Mouse (Mus musculus) bone marrow, adult 2 months (tissue): ENCODE data around the gene Casc3. TPM values are rescaled to one million over a fixed set of nuclear protein-coding genes. Genes with fewer than 3 reads are reported as not detected.

ENCODE experiments used
- H3K27ac ChIP-seq: fragments of 200-500 bp; 2 replicates; pipeline ENCODE4 v1.5.1; 2012; ENCODE audit warnings: low read depth, mild to moderate bottlenecking, control low read depth, inconsistent platforms, low read length; ENCODE audit not compliant: control insufficient read depth, poor library complexity, insufficient read depth
- H3K4me1 ChIP-seq: fragments of 200-500 bp; 2 replicates; pipeline ENCODE4 v1.6.1; 2011; ENCODE audit warnings: low read length; ENCODE audit not compliant: control insufficient read depth, insufficient read depth
- H3K4me3 ChIP-seq: fragments of 200-500 bp; replicated peaks from 2 replicates; pipeline ENCODE3; 2011; ENCODE audit warnings: mild to moderate bottlenecking, low read depth, low read length, control low read depth; ENCODE audit not compliant: control insufficient read depth
- CTCF ChIP-seq: fragments of 200-500 bp; IDR thresholded peaks from 2 replicates; pipeline ENCODE4 v1.5.1; 2011; ENCODE audit warnings: low read length, control low read depth; ENCODE audit not compliant: control insufficient read depth, insufficient read depth
- POLR2A ChIP-seq: fragments of 200-500 bp; IDR thresholded peaks from 2 replicates; pipeline ENCODE4 v1.6.1; 2011; ENCODE audit warnings: low read depth, mild to moderate bottlenecking, control low read depth, low read length, borderline replicate concordance; ENCODE audit not compliant: control insufficient read depth
- WGBS: fragments of 180-500 bp; shearing (Covaris S2); methylation state at CpG from one replicate; pipeline ENCODE4 v1.1.7; 2018; 5-methylcytosine and 5-hydroxymethylcytosine counted together
- polyA plus RNA-seq: library from polyadenylated mRNA; stranded (reverse); fragments of >200 nt; gene quantifications from 2 replicates; pipeline ENCODE4 v1.2.4, GENCODE M21; 2011; ENCODE audit warnings: low replicate concordance; ENCODE audit not compliant: missing spikeins, insufficient read depth, insufficient read length

Gene Casc3
- polyA plus RNA-seq, 1 experiment: 38.5 TPM

DNA sequence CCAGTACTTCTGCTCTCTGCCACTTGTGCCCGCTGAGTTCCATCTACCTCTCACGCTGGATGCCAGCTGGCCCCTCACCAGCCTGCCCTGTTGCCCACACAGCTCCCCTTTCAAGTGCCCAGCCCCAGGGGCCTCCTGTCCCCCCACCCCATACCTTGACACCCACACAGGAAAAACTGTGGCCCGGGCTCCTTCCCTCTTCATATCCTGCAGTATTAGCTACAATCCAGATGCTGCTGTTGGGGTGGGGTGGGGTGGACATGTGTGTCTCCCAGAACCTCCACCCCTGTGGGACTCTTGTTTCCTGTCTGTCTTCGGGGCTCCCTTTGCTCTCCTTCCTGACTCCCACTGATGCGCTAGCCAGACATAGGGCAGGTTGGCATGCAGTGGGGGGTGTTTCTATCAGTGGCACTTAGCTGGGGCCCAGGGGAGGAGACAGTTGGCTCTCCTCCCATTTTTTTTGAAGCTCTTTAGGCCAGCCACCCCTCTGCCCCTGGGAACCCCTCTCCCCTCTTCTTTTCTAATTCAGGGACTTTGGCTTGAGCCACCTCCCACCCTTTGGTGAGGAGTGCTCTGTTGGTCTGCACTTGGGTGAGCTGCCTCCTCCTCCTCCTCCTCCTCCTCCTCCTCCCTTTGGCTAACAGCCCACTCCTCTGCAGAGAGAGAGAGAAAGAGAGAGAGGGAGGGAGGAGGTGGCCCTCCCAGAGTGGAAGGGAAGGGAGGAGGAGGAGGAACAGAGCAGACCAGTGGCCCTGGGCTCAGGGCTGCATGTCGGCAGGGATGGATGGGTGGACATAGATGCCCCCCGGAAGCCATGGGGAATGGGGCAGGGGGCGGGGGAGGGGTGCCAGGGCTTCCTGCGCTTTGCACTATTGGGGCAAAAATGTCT lies 39.0 kb upstream of the Casc3 start:
- no peak overlapping the region for H3K4me3 ChIP-seq
- H3K27ac ChIP-seq: no peak overlapping the region
- 38% methylated on average over 9 of the region's 9 CpGs for WGBS
- no peaks in the 10 kb centered on the region; the same call in 1 of the 2 replicates for H3K4me1 ChIP-seq
- no peak for TF ChIP-seq POLR2A
- no peak for TF ChIP-seq CTCF

DNA sequence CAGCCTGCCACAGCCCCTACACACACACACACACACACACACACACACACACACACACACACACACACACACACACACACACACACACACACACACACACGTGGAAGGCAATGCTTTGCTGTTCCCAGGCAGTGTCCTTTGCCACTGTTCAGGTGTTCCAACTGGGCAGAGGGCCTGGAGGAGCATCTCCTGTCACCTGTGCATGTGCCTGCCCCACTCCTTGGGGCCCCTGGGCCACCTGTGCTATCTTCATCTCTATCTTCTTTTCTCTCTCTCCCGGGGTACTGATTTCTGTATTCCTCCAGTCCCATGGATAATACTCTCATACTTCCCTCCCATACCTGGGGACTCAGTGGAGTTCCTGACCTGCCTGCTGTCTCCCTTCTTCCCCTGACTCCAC lies 38.4 kb upstream of the Casc3 start:
- 48% methylated on average over 2 of the region's 2 CpGs for WGBS
- no peak overlapping the region for H3K27ac ChIP-seq
- H3K4me3 ChIP-seq: no peak overlapping the region
- H3K4me1 ChIP-seq: no peaks in the 10 kb centered on the region; the same call in 1 of the 2 replicates
- TF ChIP-seq POLR2A: no peak
- TF ChIP-seq CTCF: no peak

DNA sequence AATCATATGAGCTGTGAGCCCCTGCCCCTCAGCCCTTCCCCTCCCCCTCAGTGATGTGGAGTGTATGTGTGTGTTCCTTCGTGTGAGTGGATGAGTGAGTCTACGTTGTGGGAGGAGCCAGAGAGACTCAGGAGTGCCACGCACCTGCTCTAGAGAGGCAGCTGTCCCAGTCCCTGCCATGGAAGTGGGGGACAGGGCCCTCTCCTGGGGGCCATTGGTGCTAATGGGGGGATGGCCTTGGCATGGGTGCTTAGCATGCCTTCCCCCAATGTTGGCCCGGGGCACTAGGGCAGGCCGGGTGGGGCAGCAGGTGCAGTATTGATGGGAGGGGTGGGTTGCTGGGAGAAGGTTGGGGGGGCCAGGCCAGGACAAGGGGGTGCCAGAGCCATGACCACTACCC lies 37.9 kb upstream of the Casc3 start:
- Histone ChIP-seq H3K27ac (no peak overlapping the region), H3K4me3 (no peak overlapping the region), H3K4me1 (no peaks in the 10 kb centered on the region; the same call in 1 of the 2 replicates)
- TF ChIP-seq CTCF (no peak), POLR2A (no peak)
- 57% methylated on average over 5 of the region's 5 CpGs for WGBS

DNA sequence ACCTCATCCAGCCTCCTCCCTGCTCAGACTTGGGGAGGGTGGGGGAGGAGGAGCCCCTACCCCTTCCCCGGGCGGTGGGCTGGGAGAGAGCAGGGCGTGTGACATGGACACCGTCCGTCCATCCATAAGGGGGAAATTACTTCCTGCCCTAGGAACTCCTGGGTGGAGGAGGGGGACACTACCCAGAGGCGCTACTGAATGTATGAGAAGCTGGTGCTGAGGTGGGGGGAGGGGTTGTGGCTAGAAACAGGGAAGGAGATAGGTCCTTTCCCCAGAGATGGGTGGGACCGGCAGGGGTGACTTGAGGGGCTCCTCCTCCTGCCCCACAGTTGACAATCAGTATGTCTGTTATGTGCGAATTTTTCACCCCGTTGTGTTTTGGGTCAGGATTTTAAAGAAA lies 37.4 kb upstream of the Casc3 start:
- 33% methylated on average over 9 of the region's 9 CpGs for WGBS
- H3K4me1 ChIP-seq: no peaks in the 10 kb centered on the region; the same call in 1 of the 2 replicates
- H3K4me3 ChIP-seq: no peak overlapping the region
- TF ChIP-seq CTCF (no peak), POLR2A (no peak)
- no peak overlapping the region for H3K27ac ChIP-seq

DNA sequence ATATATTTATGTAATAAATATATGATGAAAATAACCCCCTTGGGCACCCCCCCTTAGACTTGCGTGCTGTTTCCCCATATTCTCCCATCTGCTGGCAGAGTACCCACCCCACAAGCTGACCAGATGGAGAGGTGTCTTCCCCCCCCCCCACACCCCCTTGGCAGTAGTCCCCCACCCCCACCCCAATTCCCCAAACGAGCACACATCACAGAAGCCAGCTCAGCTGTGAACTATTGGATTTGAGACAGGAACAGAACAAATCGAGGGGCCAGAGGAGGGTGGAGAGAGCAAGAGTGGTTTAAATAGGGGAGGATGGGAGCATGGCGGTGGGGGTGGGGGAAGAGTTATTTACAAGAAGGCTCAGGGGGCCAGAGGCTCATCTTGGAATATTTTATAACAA lies 37.0 kb upstream of the Casc3 start:
- TF ChIP-seq CTCF (no peak), POLR2A (no peak)
- no peak overlapping the region for H3K4me3 ChIP-seq
- no peak overlapping the region for H3K27ac ChIP-seq
- WGBS: 57% methylated on average over 4 of the region's 4 CpGs
- no peaks in the 10 kb centered on the region; the same call in 1 of the 2 replicates for H3K4me1 ChIP-seq

DNA sequence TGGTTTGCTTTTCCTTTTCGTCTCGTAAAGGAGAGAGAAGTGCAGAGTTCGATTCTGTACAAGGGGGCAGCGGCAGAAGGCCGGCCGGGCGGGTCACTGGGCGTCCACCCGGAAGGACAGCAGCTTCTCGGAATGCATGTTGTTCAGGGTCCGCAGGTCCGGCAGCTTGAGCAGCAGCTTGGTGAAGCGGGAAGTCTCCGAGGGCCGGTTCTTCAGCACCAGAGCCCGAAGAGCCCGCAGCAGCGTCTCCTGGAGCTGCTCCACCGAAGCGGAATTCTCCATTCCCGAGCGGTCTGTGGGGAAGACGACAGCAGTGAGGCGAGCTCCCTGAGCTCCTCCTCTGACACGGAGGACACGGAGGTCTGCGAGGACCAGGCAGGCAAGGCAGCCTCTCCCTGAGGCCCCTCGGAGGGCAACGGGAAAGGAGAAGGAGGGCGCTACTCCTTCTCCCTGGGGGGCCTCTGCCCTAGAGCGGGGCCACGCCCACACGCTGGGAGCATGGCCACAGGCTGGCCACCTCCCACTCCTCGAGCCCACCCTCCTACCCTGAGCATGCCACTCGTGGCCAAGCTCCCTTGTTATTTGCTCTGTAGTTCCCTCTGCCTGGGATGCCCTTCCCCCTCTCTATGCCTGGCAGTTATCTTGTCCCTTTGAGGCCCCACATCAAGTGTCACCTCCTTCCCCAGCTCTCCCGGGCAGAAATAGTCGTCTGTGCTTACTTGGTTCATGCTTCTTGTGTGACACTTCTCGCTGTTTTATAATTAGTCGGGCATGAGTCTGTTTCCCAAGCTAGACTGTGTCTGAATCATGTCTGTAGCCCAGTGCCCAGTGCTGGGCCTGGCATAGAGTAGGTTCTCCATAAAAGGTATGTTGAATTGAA lies 36.3 kb upstream of the Casc3 start:
- TF ChIP-seq POLR2A (no peak), CTCF (no peak)
- Histone ChIP-seq H3K4me3 (no peak overlapping the region), H3K4me1 (no peaks in the 10 kb centered on the region; the same call in 1 of the 2 replicates), H3K27ac (0 out of 2 replicates have a peak overlapping the region, but pooled peaks have one; percentile 4)
- WGBS: 71% methylated on average over 39 of the region's 39 CpGs

DNA sequence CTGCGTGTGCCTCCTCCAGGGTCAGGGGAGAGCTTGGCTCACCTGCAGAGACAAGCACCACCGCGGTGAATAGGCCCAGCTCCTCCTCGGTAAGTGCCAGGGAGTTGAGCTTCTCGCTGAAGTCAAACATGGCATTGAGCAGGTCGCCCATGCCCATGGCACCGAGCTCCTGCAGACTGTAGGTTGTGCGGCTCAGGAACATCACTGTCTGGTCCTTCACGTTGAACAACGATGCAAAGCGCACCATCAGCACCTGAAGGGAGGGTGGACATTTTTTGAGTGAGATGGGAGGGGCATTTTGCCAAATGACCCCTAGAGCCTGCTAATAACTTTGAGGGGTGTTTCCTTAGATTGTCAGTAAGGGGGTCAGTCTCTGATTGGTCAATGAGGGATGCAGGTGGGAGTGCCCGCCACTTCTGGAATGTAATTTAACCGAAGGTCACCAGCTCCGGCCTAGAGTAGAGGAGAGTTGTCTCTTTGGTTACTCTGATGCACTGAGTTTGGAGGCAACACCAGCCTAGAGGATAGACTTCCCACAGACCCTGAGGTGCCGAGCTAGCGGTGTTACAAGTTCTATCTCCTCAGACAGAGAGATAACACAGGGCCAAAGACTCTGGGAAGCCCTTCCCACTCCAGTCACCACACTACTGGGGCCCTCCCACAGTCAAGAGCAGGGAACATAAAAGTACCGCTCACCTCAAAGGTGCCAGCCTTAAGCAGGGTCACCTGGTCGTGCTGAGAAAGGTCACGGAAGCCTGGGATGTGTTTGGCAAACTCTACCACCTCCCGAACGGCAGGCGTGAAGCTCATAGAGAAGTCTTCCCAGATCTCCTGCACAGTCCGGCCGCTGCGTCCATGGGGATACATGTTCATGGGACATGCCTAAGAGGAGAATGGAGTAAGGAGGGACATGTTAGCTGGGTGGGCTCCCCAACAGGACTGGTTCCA lies 35.4 kb upstream of the Casc3 start:
- Histone ChIP-seq H3K4me1 (no peaks in the 10 kb centered on the region; the same call in 1 of the 2 replicates), H3K4me3 (no peak overlapping the region), H3K27ac (no peak overlapping the region)
- TF ChIP-seq POLR2A (no peak), CTCF (no peak; the same call in 1 of the 2 replicates)
- WGBS: 86% methylated on average over 25 of the region's 25 CpGs
